13 mouse cellular contexts compared by ENCODE assay signal in the genomic region with DNA sequence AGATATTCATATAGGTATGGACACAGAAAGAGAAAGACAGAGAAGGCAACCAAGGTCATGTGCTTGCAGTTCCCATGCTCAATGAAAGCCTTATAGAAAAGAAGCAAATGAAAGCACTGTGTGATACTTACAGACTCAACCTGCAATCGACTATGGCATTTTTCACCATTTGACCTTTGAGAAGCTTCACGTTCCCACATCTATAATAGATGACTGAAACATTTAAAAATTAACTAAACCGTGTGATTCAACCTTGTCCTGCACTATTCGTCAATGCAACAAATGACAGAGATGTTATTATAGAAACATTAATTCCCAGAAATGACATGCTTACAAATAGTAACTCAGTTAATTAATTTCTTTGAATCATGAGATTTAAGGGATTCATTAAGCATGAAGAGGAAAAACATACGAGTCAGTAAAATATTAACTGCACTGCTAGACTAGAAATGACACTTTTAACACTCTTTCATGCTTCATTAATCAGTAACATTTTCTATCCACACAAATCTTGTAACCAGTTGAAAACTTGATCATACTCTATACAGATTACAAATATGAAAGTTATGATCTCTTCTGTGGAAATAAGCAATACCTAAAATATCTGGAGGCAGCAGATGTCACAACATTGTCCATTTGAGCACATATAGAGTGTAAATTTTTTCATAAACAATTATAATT.
"Had no signal": no experiment of that assay in that cellular context is flagged by ENCODE, and none has a peak within 500 bp of the region (broad histone marks: within the 10 kb centered on the region; RNA-seq: fewer than 3 reads in every experiment).

No protein-coding gene starts in this region.

- H3K27ac ChIP-seq: hindbrain, embryonic 15.5 days; left cerebral cortex, adult 2 months; limb, embryonic 10.5 days; liver, embryonic 15.5 days; lung, embryonic 15.5 days; macrophage; neural tube, embryonic 13.5 days had no signal

- H3K4me1 ChIP-seq: hindbrain, embryonic 15.5 days; limb, embryonic 10.5 days; liver, embryonic 15.5 days; lung, embryonic 15.5 days; megakaryocyte, embryonic 14.5 days; neural tube, embryonic 13.5 days had no signal

- H3K27me3 ChIP-seq: hindbrain, embryonic 15.5 days; liver, embryonic 15.5 days; lung, embryonic 15.5 days; megakaryocyte, embryonic 14.5 days; neural tube, embryonic 13.5 days had no signal

- DNase-seq: lung, postnatal 14 days; retina, postnatal 1 day; thymus, postnatal 36 days had no signal

- H3K4me2 ChIP-seq: hindbrain, embryonic 15.5 days; liver, embryonic 15.5 days; lung, embryonic 15.5 days; midbrain, embryonic 11.5 days; neural tube, embryonic 13.5 days had no signal

- H3K9me3 ChIP-seq: hindbrain, embryonic 15.5 days; limb, embryonic 10.5 days; liver, embryonic 15.5 days; lung, embryonic 15.5 days; neural tube, embryonic 13.5 days had no signal

- H3K36me3 ChIP-seq: hindbrain, embryonic 15.5 days; limb, embryonic 10.5 days; liver, embryonic 15.5 days; lung, embryonic 15.5 days; neural tube, embryonic 13.5 days had no signal

- ATAC-seq: midbrain, embryonic 16.5 days had no signal

- H3K9ac ChIP-seq: hindbrain, embryonic 15.5 days; liver, embryonic 15.5 days; lung, embryonic 15.5 days; neural tube, embryonic 13.5 days had no signal

- H3K4me3 ChIP-seq: hindbrain, embryonic 15.5 days; left cerebral cortex, adult 2 months; limb, embryonic 10.5 days; liver, embryonic 15.5 days; lung, embryonic 15.5 days; megakaryocyte, embryonic 14.5 days; neural tube, embryonic 13.5 days had no signal
